Mouse (Mus musculus) megakaryocyte progenitor cell, adult 5-6 weeks (primary cell): Measurements from ENCODE around the gene Bud23. TPM values are rescaled to one million over a fixed set of nuclear protein-coding genes. Genes with fewer than 3 reads are reported as not detected.
A peak's percentile ranks its signal among the peaks of the same experiment; 100 is the strongest.
"Not testable (repeated sequence)": the region's sequence is repeated elsewhere in the genome, so short reads cannot be mapped to it uniquely, and the experiment has no call there.

Source experiments
- ATAC-seq: replicated peaks from 2 replicates; pipeline ENCODE4 v1.8.0; 2016; ENCODE audit warnings: mild to moderate bottlenecking, moderate TSS enrichment, inconsistent platforms; ENCODE audit not compliant: poor library complexity
- total RNA-seq, 2 experiments: library from RNA; stranded (forward) in 1 of 2; stranded (reverse) in 1 of 2; fragments of 157-497, 149-512 nt in 1 of 2; fragments of 200-1000 nt in 1 of 2; gene quantifications; 2 replicates each; pipeline versions ENCODE4 v1.2.3 to v1.2.4; 2015 to 2017

Gene Bud23
- total RNA-seq, 2 experiments from 2014 or later, result 55.7 to 60.7 TPM

DNA sequence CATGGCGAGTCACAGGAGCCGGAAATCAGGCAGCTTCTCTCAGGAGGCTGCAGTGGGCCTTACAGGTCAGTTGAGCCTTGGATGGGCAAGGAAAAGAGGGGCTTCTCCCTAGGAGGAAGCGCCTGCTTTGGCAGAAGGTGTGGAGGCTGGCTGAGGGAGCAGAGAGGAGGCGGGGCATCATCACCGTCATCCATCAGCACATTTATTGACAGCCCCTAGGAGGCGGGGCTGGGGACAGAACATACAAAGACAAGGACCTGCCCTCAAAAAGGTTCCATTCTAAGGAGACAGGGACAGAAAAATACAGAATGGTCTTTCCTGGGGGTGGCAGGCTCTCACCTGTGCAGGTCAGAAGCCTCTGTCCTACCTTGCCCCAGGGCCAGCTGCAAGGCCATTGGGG lies 8.0 kb upstream of the Bud23 start:
- ATAC-seq, result no peak

DNA sequence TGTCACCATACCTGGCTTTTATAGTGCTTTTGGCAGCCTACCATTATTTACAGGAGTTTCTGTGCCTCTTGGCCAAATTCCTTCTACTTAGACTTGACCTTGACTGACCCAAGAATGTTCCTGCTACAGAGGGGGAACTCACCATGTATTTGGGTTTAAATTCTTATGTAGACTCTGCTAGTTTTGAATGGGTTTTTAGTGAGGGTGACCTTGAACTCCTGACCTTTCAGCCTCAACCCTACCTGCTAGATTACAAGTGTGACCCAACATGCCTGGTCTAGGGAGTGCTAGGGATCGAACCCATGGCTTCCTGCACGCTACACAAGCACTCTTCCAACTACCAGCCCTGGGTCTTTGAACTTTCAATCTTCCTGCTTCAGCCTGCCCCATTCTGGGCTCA lies 7.3 kb upstream of the Bud23 start:
- no peak for ATAC-seq

DNA sequence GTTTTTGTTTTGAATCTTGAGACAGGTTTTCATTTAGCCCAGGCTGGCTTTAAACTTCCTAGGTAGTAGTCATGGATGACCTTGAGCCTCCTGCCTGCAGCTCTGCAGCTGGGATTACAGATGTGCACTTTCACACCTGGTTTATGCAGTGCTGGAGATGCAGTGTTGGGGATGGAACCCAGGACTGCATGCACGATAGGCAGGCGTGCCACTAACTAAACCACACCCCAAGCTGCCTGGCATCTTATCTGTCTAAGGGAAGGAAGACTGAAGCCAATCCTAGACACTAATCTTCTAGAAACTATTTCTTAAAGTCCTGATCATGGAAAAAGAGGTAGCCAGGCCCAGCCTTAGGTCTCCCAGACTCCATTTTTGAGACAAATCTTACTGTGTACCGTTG lies 5.7 kb upstream of the Bud23 start:
- peak; percentile 70 for ATAC-seq

DNA sequence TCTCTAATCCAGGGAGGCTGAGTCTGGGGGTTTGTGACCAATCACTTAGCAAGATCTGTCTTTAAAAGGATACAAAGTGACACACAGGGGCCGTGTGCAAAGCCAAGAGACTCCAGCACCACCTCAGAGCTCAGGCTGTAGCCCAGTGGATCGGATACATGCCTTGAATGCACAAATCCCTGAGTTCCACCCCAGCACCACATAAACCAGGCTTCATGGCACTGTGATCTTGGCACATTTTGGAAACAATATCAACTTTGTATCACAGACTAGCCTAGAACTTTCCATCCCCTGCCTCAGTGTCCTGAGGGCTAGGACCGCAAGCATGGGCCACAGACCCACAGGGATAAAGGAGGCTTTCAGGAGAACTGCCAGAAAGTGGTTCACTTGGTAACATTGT lies 1.2 kb upstream of the Bud23 start:
- no peak for ATAC-seq

DNA sequence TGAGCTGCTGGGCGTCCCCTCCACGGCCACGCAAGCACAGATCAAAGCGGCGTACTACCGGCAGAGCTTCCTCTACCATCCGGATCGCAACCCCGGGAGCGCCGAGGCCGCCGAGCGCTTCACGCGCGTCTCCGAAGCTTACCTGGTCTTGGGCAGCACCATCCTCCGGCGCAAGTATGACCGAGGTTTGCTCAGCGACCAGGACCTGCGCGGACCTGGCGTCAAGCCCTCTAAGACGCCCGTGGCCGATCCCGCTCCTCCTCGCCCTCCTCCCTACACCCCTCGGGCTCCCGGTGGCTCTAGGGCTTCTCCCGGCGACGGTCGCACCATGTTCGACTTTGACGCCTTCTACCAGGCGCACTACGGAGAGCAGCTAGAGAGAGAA lies 385 bp downstream of the Bud23 start:
- peak; percentile 53 for ATAC-seq

DNA sequence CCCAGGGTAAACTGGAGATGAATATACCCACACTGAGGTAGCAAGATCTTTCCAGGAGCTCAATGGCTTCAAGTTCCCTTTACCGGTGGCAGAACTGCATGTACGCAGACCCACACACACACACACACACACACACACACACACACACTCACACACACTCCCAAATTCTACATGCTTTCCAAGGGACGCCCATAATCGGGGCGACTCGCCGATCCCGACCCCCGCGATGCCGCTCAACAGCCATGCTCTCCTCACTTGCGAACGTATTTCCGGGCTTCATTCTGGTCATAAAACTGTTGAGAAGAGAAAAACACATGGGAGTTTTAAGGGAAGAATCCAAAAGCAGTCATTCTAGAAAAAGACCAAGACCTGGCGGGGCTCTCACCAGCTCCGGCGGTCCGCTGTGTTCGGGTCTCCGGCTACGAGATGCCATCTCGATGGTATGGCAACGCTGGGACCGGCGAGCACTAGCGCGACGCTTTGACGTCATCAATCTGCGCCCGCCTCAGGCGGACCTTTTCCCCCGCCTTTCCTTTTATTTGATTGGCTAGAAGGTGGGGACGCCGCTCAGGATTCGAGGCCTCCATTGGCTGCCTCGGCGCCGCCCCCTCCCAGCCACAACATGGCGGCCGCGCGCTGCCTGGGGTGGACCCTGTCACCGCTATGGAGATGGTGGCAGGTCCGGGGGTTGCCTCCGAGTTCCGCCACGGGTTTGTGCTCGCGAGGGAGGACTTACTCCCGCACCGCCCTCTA lies 954 bp downstream of the Bud23 start, which contains the start of gene Dnajc30:
Gene Dnajc30, plus strand, starts transcription at position 574 of the 753 bp plus-strand sequence.
- ATAC-seq, result peak; percentile 98

DNA sequence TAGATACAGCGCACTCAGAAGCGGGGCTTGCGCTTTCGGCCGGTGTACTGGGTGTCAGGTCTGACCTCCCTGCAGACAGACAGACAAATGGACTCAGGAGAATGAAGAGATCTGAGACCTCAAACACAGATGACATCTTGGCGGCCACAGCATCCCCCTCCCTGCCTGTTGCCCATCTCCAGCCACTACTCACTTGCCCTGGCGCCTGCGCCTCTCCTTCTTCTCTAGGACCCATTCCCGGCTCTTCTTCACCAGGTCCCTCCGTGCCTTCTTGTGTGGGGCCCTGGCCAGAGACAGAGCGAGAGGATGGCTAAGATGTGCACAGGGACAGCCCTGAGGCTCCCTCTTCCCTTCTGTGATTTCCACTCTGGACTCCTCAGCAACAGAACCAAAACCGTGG lies 11.4 kb downstream of the Bud23 start:
- ATAC-seq, result no peak

- not testable (repeated sequence) for ATAC-seq
Observed at GRCm38 (mm10) chr5:135049268-135049667, 15.5 kb downstream of the Bud23 start.

GRCm38 (mm10) chr5:135048539-135048938 lies 16.2 kb downstream of the Bud23 start:
- no peak for ATAC-seq

DNA sequence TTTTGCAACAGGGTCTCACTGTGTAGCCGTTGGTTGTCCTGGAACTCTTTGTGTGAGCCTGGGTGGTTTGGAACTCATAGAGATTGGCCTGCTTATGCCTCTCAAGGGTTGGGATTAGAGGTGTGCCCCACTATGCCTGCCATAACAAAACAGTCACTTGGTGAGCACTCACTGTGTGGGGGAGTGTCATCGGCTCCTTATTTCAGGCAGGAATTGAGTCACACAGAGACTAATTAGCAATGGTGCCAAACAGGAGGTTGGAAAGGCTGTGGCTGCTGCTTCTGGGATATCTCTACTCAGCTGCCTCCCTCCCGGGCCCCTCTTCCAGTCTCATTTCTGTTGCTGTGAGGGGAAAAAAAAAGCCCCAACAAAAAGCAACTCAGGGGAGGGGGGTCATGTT lies 20.2 kb downstream of the Bud23 start:
- ATAC-seq, result no peak

DNA sequence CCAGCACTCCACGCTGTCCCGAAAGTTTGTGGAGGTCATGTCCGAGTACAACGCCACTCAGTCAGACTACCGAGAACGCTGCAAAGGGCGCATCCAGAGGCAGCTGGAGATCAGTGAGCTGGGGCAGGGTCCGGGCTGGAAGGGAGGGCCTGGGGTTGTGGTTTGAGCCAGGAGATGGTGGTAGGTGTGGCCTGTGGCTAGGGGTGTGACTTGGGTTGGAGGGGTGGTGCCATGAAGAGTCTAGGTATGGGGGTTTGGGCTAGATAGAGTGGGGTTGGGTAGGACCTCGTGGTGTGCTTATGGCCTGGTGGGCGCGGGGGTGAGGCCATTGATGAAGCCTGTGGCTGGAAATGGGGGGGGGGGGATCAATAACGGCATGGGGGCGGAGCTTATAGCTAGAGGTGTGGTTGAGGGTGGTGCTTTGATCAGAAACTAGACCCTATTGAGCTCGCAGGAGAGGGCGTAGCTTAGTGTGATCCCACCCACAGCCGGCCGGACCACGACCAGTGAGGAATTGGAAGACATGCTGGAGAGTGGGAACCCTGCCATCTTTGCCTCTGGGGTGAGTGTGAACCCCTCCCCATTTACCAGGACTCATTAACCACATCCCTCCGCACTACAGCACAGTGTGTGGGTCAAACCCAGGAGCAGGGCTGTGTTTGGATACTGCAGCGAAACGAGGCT lies 22.5 kb downstream of the Bud23 start:
- ATAC-seq, result no peak

- no peak for ATAC-seq
Observed at GRCm38 (mm10) chr5:135040777-135041176, 24.0 kb downstream of the Bud23 start.

GRCm38 (mm10) chr5:135040059-135040458 lies 24.7 kb downstream of the Bud23 start:
- no peak for ATAC-seq

GRCm38 (mm10) chr5:135039541-135039940 lies 25.2 kb downstream of the Bud23 start:
- ATAC-seq, result peak; percentile 43

DNA sequence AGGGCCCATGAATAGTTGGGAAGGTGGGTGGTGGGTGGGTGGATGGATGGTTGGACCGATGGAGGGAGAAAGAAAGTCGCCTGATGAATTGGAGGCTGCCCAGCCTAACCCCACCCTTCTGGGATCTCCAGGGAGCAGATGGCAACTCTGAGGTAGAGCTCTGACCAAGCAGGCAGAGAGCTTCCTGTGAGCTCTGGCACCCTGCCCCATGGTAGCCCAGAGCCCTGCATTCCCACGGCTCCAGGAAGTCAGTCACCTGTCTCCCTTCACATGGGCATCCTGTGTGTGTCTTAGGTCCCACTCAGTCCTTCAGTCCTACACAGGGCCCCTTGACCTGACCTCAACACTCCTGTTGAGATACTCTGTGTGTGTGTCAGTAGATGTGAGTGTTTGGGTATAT lies 26.8 kb downstream of the Bud23 start:
- no peak for ATAC-seq

DNA sequence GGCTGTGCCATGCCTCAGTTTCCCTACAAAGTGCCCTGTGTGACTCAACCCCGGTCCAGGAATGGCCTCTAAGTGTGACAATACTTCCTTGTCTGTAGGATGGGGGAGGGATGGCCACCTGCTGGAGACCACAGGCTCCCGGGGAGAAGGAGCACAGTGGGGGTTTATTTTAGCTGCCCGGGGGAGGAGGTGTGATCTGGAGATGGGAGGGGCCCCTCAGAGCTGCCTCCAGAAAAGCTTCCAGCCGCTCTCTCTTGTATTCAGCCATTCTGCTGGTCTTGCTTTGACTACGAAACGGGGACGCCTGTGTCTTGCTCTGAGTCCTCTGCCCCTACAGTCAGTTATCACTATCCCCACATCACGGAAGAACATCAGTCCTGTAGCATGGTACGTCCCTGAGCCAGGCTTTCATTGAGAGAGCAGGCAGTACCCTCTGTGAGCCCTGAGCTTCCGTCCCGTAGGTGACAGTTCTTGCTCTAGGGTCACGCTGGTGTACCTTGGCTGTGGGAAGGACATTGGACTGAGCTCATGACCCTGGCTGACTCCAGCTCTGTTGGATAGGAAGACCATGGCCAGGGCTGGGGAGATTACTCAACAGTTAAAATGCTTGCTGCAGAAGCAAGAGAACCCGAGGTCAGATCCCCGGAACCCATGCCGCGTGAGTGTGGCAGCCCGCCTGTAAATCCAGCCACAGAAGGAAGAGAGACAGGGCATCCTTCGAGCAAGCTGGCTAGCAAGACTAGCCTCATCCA lies 29.0 kb downstream of the Bud23 start:
- no peak for ATAC-seq

GRCm38 (mm10) chr5:135034593-135034992 lies 30.2 kb downstream of the Bud23 start:
- ATAC-seq, result no peak

- no peak for ATAC-seq
Observed at GRCm38 (mm10) chr5:135032581-135032980, 32.2 kb downstream of the Bud23 start.

- ATAC-seq, result peak; percentile 68
Observed at GRCm38 (mm10) chr5:135029007-135029854, 35.5 kb downstream of the Bud23 start.

- no peak for ATAC-seq
Observed at GRCm38 (mm10) chr5:135025899-135026298, 38.9 kb downstream of the Bud23 start.
